ENCODE assay signal across 9 mouse cellular contexts in the genomic region with DNA sequence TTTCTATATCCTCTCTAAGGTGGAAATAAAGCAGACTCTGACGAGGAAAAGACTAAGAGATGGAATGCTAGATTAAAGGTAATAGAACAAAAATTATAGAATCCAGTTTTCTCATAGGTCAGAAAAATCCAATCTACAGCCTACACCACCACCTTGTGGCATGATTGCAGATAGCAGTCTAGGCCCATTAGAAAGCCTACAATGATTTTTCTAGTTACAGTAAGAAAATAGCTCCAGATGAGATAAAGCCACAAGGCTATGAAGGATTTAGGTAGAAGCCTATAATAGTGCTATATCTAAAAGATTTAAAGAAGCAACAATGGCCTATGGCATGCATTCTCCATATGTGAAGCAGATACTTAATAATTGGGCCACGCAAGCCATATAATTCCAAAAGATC. TPM values are rescaled to one million over a fixed set of nuclear protein-coding genes. Genes with fewer than 3 reads are reported as not detected.
DNase-seq lines count a peak whose midpoint lies in the region; ATAC-seq and TF ChIP-seq lines count a peak whose summit lies in the region.
"Had no signal": no experiment of that assay in that cellular context is flagged by ENCODE, and none has a peak within 500 bp of the region (broad histone marks: within the 10 kb centered on the region; RNA-seq: fewer than 3 reads in every experiment).

No protein-coding gene starts in this region.

- no peak for TF ChIP-seq POLR2A in limb, embryonic 14.5 days (IDR thresholded peaks at IDR 0.05; ENCODE audit: borderline replicate concordance, extremely low read depth, insufficient read depth, insufficient read length)

- H3K27me3 ChIP-seq in midbrain, embryonic 13.5 days: no peaks in the 10 kb centered on the region
- no peaks in the 10 kb centered on the region for H3K27me3 ChIP-seq in midbrain, embryonic 16.5 days (ENCODE audit: control insufficient read depth, insufficient read depth, low read depth, low read length)
- no peaks in the 10 kb centered on the region for H3K27me3 ChIP-seq in limb, embryonic 14.5 days (ENCODE audit: control insufficient read depth, insufficient read depth, low read length)
- H3K27me3 ChIP-seq: heart, embryonic 15.5 days had no signal

- no peak overlapping the region for H3K4me3 ChIP-seq in midbrain, embryonic 13.5 days (replicated peaks)
- H3K4me3 ChIP-seq in midbrain, embryonic 16.5 days (ENCODE audit: low read depth, low read length): no peak overlapping the region
- H3K4me3 ChIP-seq in limb, embryonic 14.5 days (replicated peaks; ENCODE audit: low read length): no peak overlapping the region
- H3K4me3 ChIP-seq: heart, embryonic 15.5 days had no signal

- H3K4me1 ChIP-seq in midbrain, embryonic 13.5 days (replicated peaks): peaks cover 3% of the 10 kb centered on the region; the same call in 1 of the 2 replicates
- no peaks in the 10 kb centered on the region for H3K4me1 ChIP-seq in midbrain, embryonic 16.5 days (ENCODE audit: control insufficient read depth, insufficient read depth, low read length)
- peaks cover 4% of the 10 kb centered on the region; the same call in 1 of the 2 replicates for H3K4me1 ChIP-seq in limb, embryonic 14.5 days (ENCODE audit: control insufficient read depth, insufficient read depth, low read length)

- H3K9ac ChIP-seq in midbrain, embryonic 13.5 days (replicated peaks): no peak overlapping the region
- no peak overlapping the region for H3K9ac ChIP-seq in midbrain, embryonic 16.5 days (ENCODE audit: low read depth, low read length)
- H3K9ac ChIP-seq in limb, embryonic 14.5 days (ENCODE audit: low read depth, low read length, severe bottlenecking): no peak overlapping the region
- H3K9ac ChIP-seq: heart, embryonic 15.5 days had no signal

- 59% methylated on average over 2 of the region's 2 CpGs for WGBS in midbrain, embryonic 13.5 days
- WGBS in midbrain, embryonic 16.5 days: 58% methylated on average over 2 of the region's 2 CpGs
- WGBS in limb, embryonic 14.5 days: 57% methylated on average over 2 of the region's 2 CpGs

- H3K9me3 ChIP-seq in midbrain, embryonic 13.5 days: no peaks in the 10 kb centered on the region
- no peaks in the 10 kb centered on the region for H3K9me3 ChIP-seq in midbrain, embryonic 16.5 days (replicated peaks; ENCODE audit: control insufficient read depth, low read length, poor library complexity, severe bottlenecking)
- no peaks in the 10 kb centered on the region for H3K9me3 ChIP-seq in limb, embryonic 14.5 days (ENCODE audit: control insufficient read depth, low read length)
- H3K9me3 ChIP-seq: heart, embryonic 15.5 days had no signal

- peak; percentile 30 for DNase-seq in cerebellum, adult 8-10 months
- no peak for DNase-seq in cerebellum, adult 11 months
- peak; percentile 22 for DNase-seq in c-Kit-positive CD71-positive TER-119-negative erythroid progenitor cells, embryonic 14.5 days (ENCODE audit: low read depth)
- peak; percentile 68 for DNase-seq in limb, embryonic 14.5 days (ENCODE audit: low spot score)
- DNase-seq in right cerebral cortex, postnatal 4 days: peak; percentile 66

- H3K36me3 ChIP-seq in midbrain, embryonic 13.5 days: no peaks in the 10 kb centered on the region
- no peaks in the 10 kb centered on the region for H3K36me3 ChIP-seq in midbrain, embryonic 16.5 days (ENCODE audit: control insufficient read depth, insufficient read depth, low read length)
- H3K36me3 ChIP-seq in limb, embryonic 14.5 days (ENCODE audit: control insufficient read depth, insufficient read depth, low read length): no peaks in the 10 kb centered on the region
- H3K36me3 ChIP-seq: heart, embryonic 15.5 days had no signal

- ATAC-seq in midbrain, embryonic 13.5 days: peak; percentile 60; the same call in 1 of the 2 replicates
- no peak for ATAC-seq in midbrain, embryonic 16.5 days
- ATAC-seq in granulocyte monocyte progenitor cell, adult 5-6 weeks (replicated peaks; ENCODE audit: poor library complexity, severe bottlenecking): peak; percentile 52; the same call in 1 of the 2 replicates
- ATAC-seq in limb, embryonic 14.5 days (ENCODE audit: low FRiP score, low read depth): no peak

- no peak overlapping the region for H3K4me2 ChIP-seq in midbrain, embryonic 13.5 days (replicated peaks)
- H3K4me2 ChIP-seq in midbrain, embryonic 16.5 days (ENCODE audit: low read length): no peak overlapping the region
- H3K4me2 ChIP-seq in limb, embryonic 14.5 days (replicated peaks; ENCODE audit: low read depth, low read length, severe bottlenecking): no peak overlapping the region

- no peak overlapping the region for H3K27ac ChIP-seq in midbrain, embryonic 13.5 days
- H3K27ac ChIP-seq in midbrain, embryonic 16.5 days (ENCODE audit: low read length): no peak overlapping the region
- H3K27ac ChIP-seq in limb, embryonic 14.5 days (replicated peaks; ENCODE audit: low read depth, low read length): no peak overlapping the region

RNA-seq across cellular contexts. Expression of a gene that starts 13.6 kb away (rescaled TPM):
- not detected in 2 replicates for polyA plus RNA-seq in midbrain, embryonic 13.5 days (2015; fragmentation: Nextera tagmentation; extraction: Ambion mirVana)
- 0.18 TPM in 1 of 2 replicates, not detected in the other for polyA plus RNA-seq in midbrain, embryonic 16.5 days (2015; fragmentation: Nextera tagmentation; extraction: Ambion mirVana)
- not detected in 2 replicates for total RNA-seq in granulocyte monocyte progenitor cell, adult 5-6 weeks (2014; fragmentation: Nextera tagmentation)
- not detected in 2 replicates for total RNA-seq in granulocyte monocyte progenitor cell, adult 5-6 weeks (2017)
- polyA plus RNA-seq in limb, embryonic 14.5 days (2012; rRNA removed): not detected in 2 replicates
- polyA plus RNA-seq in limb, embryonic 14.5 days (2014; fragmentation: Nextera tagmentation; extraction: Ambion mirVana): not detected in 2 replicates

Comparison
In these comparisons a context has a peak if more than half of its experiments do, and no peak if none do; other contexts are left out.
1. ATAC-seq: peak in midbrain, embryonic 13.5 days (single experiment) and granulocyte monocyte progenitor cell, adult 5-6 weeks (single experiment); none in midbrain, embryonic 16.5 days (single experiment) and limb, embryonic 14.5 days (single experiment).